Mouse (Mus musculus): Measurements from ENCODE around the gene Nptn.

Nptn gene

GRCm38 (mm10) chr9:58691471-58691870 is 109.4 kb downstream of the Nptn start:
- no peak for DNase-seq (ENCODE audit: low spot score)

GRCm38 (mm10) chr9:58698486-58698885 is 116.4 kb downstream of the Nptn start:
- DNase-seq (ENCODE audit: low spot score): no peak

GRCm38 (mm10) chr9:58701751-58702150 is 119.7 kb downstream of the Nptn start:
- DNase-seq (ENCODE audit: low spot score): no peak

GRCm38 (mm10) chr9:58703766-58704165 is 121.7 kb downstream of the Nptn start:
- no peak for DNase-seq (ENCODE audit: low spot score)

GRCm38 (mm10) chr9:58706024-58706423 is 124.0 kb downstream of the Nptn start:
- no peak for DNase-seq (ENCODE audit: low spot score)
